Mouse (Mus musculus) small intestine, adult 2 months (tissue): ENCODE measurements around the gene Itpka.

Experiments used
- CTCF ChIP-seq: fragments of 200-500 bp; IDR thresholded peaks from 2 replicates; pipeline ENCODE4 v1.5.1; 2012; ENCODE audit warnings: low read depth, mild to moderate bottlenecking, control low read depth, inconsistent platforms, low read length, moderate library complexity, mixed read lengths; ENCODE audit not compliant: insufficient replicate concordance, insufficient read length; ENCODE audit errors: extremely low read depth
- POLR2A ChIP-seq: fragments of 200-500 bp; IDR thresholded peaks from 2 replicates; pipeline ENCODE4 v1.6.1; 2012; ENCODE audit warnings: low read depth, mild to moderate bottlenecking, control low read depth, inconsistent platforms, low read length, moderate library complexity

GRCm38 (mm10) chr2:119745281-119745680 is 3.1 kb downstream of the Itpka start:
- TF ChIP-seq CTCF: no peak
- TF ChIP-seq POLR2A: no peak
